Mouse (Mus musculus) thymus, postnatal 36 days (tissue): ENCODE measurements around the gene Tap1.
"Not testable (repeated sequence)": the region's sequence is repeated elsewhere in the genome, so short reads cannot be mapped to it uniquely, and the experiment has no call there.

Source experiments
- DNase-seq, 2 experiments: peaks; one replicate each; pipeline ENCODE4 v3.0.0; 2022; ENCODE audit warnings: mixed read lengths in 2 of 2

Tap1 gene

DNA sequence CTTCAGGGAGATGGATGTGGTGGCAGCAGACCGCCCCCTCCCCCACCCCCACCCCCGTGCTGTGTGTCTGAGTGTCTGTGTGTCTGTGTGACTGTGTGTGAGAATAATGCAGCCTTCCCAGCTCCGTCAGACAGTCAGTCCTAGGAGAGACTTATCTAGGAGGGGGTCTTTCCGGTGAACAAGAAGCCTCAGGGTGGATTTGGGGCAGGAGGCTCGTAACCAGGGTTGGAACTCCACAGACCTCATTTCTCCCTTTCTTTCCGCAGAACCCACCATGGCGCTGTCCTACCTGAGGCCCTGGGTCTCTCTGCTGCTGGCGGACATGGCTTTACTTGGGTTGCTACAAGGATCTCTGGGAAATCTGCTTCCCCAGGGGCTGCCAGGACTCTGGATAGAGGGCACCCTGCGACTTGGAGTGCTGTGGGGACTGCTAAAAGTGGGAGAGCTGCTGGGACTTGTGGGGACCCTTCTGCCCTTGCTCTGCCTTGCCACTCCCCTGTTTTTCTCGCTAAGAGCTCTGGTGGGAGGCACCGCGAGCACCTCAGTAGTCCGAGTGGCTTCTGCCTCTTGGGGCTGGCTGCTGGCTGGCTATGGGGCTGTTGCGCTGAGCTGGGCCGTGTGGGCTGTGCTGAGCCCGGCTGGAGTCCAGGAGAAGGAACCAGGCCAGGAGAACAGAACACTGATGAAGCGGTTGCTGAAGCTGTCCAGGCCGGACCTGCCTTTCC is 17.8 kb downstream of the Tap1 start:
- DNase-seq, result peak; percentile 69 to 75

- peak; percentile 51 to 59 for DNase-seq
These were observed 18.4 kb downstream of the Tap1 start for GRCm38 (mm10) chr17:34205746-34206176.

DNA sequence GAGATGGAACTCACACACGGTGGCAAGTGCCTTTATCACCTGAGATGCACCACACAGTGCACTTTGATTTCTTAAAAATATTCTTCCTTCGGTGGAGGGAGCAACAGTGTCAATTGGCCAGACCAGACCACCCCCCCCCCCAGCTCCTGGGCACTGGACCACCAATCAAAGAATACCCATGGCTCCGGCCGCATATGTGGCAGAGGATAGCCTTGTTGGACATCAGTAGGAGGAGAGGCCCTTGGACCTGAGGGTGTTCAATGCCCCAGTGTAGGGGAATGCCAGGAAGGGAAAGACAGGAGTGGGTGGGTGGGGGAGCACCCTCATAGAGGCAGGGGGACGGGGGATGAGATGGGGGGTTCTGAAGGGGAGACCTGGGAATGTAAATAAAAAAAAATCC is 19.4 kb downstream of the Tap1 start:
- DNase-seq, result peak in 1 of 2 experiments; percentile 14

DNA sequence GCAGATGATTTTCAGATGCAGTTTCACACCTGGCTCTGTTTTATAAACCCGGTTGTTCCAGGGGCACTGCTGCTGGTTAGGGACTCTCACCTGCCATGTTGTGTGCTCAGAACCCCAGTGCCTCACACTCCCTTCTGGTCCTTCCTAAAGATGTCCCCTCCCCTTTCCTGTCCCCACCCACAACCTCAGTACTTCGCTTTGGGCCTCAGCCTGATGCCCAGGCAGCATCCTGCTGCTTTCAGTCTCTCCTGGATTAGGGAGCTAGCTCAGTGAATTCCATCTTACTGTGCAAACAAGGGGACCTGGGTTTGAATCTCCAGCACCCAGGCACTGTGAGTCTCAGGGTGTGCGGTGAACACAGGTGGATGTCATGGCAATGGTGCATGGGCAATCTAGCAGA is 20.1 kb downstream of the Tap1 start:
- DNase-seq, result peak; percentile 48 to 67

GRCm38 (mm10) chr17:34207866-34208265 is 20.5 kb downstream of the Tap1 start:
- peak in 1 of 2 experiments; percentile 16 for DNase-seq

- DNase-seq, result peak in 1 of 2 experiments; percentile 20
These were observed 21.1 kb downstream of the Tap1 start for GRCm38 (mm10) chr17:34208421-34208820.

- DNase-seq, result peak; percentile 52 to 53
These were observed 22.3 kb downstream of the Tap1 start for GRCm38 (mm10) chr17:34209680-34210079.

GRCm38 (mm10) chr17:34210599-34210998 is 23.2 kb downstream of the Tap1 start:
- DNase-seq, result peak; percentile 55 to 70

DNA sequence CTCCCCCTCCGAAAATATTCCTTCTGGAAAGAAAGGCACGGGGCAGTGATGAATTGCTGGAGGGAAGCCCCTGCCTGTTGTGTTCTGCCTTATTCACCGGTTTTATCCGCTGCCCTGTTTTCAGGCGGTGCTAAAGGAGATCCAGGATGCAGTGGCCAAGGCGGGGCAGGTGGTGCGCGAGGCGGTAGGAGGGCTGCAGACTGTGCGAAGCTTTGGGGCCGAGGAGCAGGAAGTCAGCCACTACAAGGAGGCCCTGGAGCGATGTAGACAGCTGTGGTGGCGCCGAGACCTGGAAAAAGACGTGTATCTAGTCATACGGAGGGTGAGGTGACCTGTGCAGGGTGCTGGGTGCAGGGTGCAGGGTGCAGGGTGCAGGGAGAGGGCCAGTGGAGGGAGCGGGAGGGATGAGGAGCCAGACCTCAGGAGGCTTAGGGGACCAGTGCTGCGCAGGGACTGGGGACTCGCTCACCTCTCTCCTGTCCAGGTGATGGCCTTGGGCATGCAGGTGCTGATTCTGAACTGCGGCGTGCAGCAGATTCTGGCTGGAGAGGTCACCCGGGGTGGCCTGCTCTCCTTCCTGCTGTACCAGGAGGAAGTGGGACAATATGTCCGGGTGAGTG is 24.5 kb downstream of the Tap1 start:
- DNase-seq, result peak; percentile 81 to 87

DNA sequence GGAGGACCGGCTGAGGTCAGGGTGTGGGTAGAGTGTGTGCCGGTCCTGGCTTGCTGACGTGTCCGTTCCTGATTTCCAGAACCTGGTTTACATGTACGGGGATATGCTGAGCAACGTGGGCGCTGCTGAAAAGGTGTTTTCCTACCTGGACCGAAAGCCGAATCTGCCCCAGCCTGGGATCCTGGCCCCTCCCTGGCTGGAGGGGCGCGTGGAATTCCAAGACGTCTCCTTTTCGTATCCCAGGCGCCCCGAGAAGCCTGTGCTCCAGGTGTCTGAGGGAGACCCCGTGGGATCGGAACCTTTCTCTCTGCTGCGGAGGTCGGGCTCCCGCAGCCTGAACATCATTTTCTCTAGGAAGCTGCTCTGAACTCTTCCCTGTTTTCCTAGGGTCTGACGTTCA is 26.6 kb downstream of the Tap1 start:
- DNase-seq, result no peak

GRCm38 (mm10) chr17:34215176-34215575 is 27.8 kb downstream of the Tap1 start:
- no peak for DNase-seq

GRCm38 (mm10) chr17:34217216-34217928 is 30.0 kb downstream of the Tap1 start:
- DNase-seq, result no peak

DNA sequence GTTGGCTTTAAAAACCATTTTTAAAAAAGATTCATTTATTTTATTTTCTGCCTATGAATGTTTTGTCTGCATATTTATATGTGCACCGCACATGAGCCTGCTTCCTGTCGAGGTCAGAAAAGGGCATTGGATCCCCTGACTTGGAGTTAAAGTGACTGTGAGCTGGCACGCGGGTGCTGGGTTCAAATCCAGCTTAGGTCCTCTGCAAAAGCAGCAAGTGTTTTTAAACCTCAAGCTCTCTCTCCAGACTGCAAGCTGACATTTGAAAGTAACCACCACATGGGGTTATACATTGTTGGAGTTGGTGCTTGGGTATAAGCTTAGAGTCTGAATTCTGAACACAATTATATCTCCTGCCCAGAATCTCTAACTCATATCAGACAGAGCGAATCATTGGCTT is 30.6 kb downstream of the Tap1 start:
- DNase-seq, result no peak

DNA sequence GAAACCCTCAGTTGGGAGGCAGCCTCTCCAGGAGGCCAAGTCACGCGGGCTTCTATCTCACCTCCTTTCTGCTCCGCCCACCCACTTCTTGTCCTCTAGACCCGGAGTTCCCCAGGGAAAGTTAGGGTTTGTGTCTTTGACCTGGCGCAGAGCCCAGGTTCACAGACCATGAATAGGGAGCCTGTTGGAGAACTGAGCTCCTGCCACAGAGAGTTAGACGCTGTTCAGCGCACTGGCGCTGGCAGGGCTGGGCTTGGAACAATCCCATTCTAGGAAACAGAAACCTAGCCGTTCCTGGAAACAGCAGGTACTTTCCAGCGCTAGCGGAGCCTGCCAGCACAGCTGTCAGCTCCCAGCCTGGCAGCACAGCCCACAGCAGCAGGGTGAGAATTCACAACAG is 31.3 kb downstream of the Tap1 start:
- peak; percentile 27 to 44 for DNase-seq

- DNase-seq, result peak; percentile 82 to 87
These were observed 31.7 kb downstream of the Tap1 start for GRCm38 (mm10) chr17:34219096-34219495.

DNA sequence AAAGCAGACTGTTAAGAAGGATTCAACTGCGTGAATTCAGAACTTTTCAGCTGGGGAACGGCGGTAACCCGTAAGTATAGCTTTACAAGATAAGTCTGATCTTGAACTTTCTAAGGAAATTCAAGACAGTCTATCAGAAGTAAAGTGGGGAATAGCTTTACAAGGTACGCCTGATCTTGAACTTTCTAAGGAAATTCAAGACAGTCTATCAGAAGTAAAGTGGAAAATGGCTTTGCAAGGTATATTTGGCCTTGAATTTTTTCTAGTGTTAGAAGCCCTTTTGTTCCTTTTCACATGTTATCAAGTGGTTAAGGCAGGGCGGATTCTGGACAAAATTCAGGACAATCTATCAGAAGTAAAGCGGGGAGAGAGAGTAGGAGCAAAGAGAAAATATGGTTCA is 32.4 kb downstream of the Tap1 start:
- not testable (repeated sequence) for DNase-seq

DNA sequence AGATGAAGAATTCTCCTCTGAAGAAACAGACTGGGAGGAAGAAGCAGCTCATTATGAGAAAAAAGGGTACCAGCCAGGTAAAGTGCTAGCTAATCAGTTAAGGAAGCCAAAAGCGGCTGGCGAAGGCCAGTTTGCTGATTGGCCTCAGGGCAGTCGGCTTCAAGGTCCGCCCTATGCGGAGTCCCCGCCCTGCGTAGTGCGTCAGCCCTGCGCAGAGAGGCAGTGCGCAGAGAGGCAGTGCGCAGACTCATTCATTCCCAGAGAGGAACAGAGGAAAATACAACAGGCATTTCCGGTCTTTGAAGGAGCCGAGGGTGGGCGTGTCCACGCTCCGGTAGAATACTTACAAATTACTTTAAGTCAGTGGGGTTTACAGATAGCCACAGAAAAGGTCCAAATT is 33.0 kb downstream of the Tap1 start:
- not testable (repeated sequence) for DNase-seq

DNA sequence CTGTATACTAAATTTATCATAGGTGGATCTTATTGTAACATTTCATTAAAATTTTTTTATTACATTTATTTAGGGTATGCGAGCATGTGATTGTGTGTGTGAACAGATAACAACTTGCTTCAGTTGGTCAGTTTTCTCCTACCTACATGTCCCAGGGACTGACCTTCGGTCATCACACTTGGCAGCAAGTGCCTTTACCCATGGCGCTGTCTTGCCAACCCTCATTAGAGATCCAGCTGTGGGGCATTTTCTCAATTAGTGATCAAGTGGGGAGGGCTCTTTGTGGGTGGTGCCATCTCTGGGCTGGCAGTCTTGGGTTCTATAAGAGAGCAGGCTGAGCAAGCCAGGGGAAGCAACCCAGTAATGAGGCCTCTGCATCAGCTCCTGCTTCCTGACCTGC is 37.5 kb downstream of the Tap1 start:
- DNase-seq, result no peak

GRCm38 (mm10) chr17:34225426-34225825 is 38.1 kb downstream of the Tap1 start:
- no peak for DNase-seq

- DNase-seq, result not testable (repeated sequence)
These were observed 38.6 kb downstream of the Tap1 start for GRCm38 (mm10) chr17:34225911-34226310.

GRCm38 (mm10) chr17:34230971-34231370 is 43.6 kb downstream of the Tap1 start:
- not testable (repeated sequence) for DNase-seq

GRCm38 (mm10) chr17:34232021-34232420 is 44.7 kb downstream of the Tap1 start:
- DNase-seq, result not testable (repeated sequence)

DNA sequence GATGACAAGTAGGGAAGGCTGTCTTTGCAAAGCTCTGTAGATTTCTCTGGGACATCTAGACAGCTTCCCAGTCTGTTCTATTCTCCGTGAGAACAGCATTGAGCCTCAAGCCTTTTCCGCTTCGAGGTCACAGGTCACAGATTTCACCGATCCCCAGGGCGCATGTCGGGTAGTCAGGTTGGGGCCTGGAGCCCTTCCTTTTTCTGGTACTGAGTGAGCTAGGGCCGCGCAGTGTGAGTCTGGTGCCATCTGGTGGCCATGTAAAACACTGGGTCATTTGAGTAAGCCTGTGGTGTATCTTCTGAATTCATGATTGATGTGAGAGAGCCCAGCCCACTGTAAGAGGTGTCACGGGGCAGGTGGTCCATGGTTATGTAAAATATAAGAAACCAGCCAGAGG is 47.6 kb downstream of the Tap1 start:
- peak; percentile 88 to 89 for DNase-seq

GRCm38 (mm10) chr17:34236691-34237090 is 49.3 kb downstream of the Tap1 start:
- no peak for DNase-seq
